Mouse (Mus musculus) thymus, postnatal 14 days (tissue): Measurements from ENCODE around the gene Afg1l.

Source experiments
- DNase-seq: peaks from one replicate; pipeline ENCODE4 v3.0.0; 2021

Afg1l gene

DNA sequence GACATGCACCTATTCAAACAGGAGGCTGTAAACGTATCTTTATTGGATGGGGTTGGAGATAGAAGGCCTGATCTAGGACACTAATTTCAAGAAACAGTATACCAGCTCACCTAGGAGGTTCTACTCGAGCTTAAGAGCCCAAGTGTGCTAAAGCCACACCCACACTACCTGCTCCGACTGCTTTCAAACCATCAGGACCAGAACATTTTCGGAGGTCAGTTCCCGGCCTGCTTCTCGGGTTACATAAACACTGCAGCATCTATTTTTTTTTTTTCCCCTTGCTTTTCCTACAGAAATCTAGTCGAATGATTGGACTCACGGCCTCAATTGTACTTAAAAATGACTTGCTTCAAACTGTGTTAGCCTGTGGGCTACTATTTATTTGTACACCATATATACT, 214.7 kb downstream of the Afg1l start:
- no peak for DNase-seq
